Mouse (Mus musculus) ZHBTc4 (cell line): ENCODE data around the gene 1700030J22Rik.
A peak's percentile ranks its signal among the peaks of the same experiment; 100 is the strongest.

Experiments used
- DNase-seq: peaks from one replicate; pipeline ENCODE4 v3.0.0-alpha.2; 2011; ENCODE audit warnings: low read depth, low spot score

Gene 1700030J22Rik

GRCm38 (mm10) chr8:116951778-116952177, 27.0 kb downstream of the 1700030J22Rik start:
- DNase-seq: no peak

- peak; percentile 59 for DNase-seq
These were observed 27.4 kb downstream of the 1700030J22Rik start for GRCm38 (mm10) chr8:116951369-116951768.

- peak; percentile 43 for DNase-seq
These were observed 31.2 kb downstream of the 1700030J22Rik start for GRCm38 (mm10) chr8:116947589-116947988.

- peak; percentile 46 for DNase-seq
These were observed 31.9 kb downstream of the 1700030J22Rik start for GRCm38 (mm10) chr8:116946851-116947250.

GRCm38 (mm10) chr8:116946268-116946838, 32.4 kb downstream of the 1700030J22Rik start:
- DNase-seq: no peak

GRCm38 (mm10) chr8:116945169-116945910, 33.4 kb downstream of the 1700030J22Rik start:
- peak; percentile 61 for DNase-seq

- no peak for DNase-seq
These were observed 34.4 kb downstream of the 1700030J22Rik start for GRCm38 (mm10) chr8:116944385-116944696.

- DNase-seq: peak; percentile 51
These were observed 35.0 kb downstream of the 1700030J22Rik start for GRCm38 (mm10) chr8:116943555-116944384.

- DNase-seq: peak; percentile 94
These were observed 35.6 kb downstream of the 1700030J22Rik start, which contains the start of gene Atmin for GRCm38 (mm10) chr8:116943161-116943554. TSS of gene Atmin (plus strand) at chr8:116943393.

- peak; percentile 21 for DNase-seq
These were observed 36.3 kb downstream of the 1700030J22Rik start for GRCm38 (mm10) chr8:116942284-116943058.

- no peak for DNase-seq
These were observed 43.3 kb downstream of the 1700030J22Rik start for GRCm38 (mm10) chr8:116935506-116935905.

- peak; percentile 86 for DNase-seq
These were observed 43.8 kb downstream of the 1700030J22Rik start for GRCm38 (mm10) chr8:116934976-116935375.

GRCm38 (mm10) chr8:116928588-116928987, 50.2 kb downstream of the 1700030J22Rik start:
- DNase-seq: no peak

GRCm38 (mm10) chr8:116927880-116928279, 50.9 kb downstream of the 1700030J22Rik start:
- peak; percentile 81 for DNase-seq

- DNase-seq: no peak
These were observed 55.2 kb downstream of the 1700030J22Rik start for GRCm38 (mm10) chr8:116923526-116923925.

- DNase-seq: no peak
These were observed 56.5 kb downstream of the 1700030J22Rik start for GRCm38 (mm10) chr8:116922060-116922757.

GRCm38 (mm10) chr8:116921337-116922059, 57.3 kb downstream of the 1700030J22Rik start, which contains the start of the genes Cmc2 and Cenpn:
TSS of gene Cmc2 (minus strand) at chr8:116921455.
TSS of gene Cenpn (plus strand) at chr8:116921730.
- DNase-seq: peak; percentile 98

GRCm38 (mm10) chr8:116921005-116921336, 57.8 kb downstream of the 1700030J22Rik start:
- DNase-seq: no peak
